Mouse (Mus musculus) liver, embryonic 18 days (tissue): Measurements from ENCODE around the gene 4933427I04Rik. TPM values are rescaled to one million over a fixed set of nuclear protein-coding genes. Genes with fewer than 3 reads are reported as not detected.

Experiments
- polyA plus RNA-seq: library from polyadenylated mRNA; depleted of rRNA; stranded (reverse); fragments of >200 nt; gene quantifications from 2 replicates; pipeline ENCODE4 v1.2.3, GENCODE M21; 2012; rRNA removed

4933427I04Rik gene
- polyA plus RNA-seq = not detected in 2 replicates

DNA sequence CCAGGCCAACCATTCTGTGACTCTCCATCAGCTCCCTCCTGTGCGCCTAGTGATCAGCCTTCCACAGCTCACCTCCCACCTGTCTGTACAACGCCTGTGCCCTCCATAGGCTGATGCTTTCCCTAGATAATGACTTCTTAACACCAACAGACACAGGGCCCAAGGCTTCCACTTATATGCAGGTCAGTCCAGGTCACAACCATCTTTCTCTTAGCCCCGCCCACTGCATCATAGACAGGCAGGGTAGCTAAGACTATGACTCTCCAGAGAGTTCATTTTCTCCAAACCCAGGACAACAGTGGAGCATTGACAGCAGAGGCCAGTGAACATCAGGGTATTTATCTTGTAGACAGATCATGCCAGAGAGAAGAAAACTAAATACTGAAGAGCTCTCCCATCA lies at the start of gene 4933427I04Rik:
Gene 4933427I04Rik, plus strand, starts transcription at position 301 of the 400 bp plus-strand sequence.

GRCm38 (mm10) chr4:123904333-123905125 lies 45.0 kb downstream of the 4933427I04Rik start, which contains the start of gene Mycbp:
TSS of gene Mycbp (plus strand) at chr4:123904832.

Other genes with a start within 250 kb of the 4933427I04Rik start
- 17.3 and 18.5 TPM in 2 replicates for gene Macf1, start 175.3 kb upstream of the 4933427I04Rik start, polyA plus RNA-seq
- gene Ndufs5, start 141.5 kb upstream of the 4933427I04Rik start, polyA plus RNA-seq = 125 and 130 TPM in 2 replicates
- gene Akirin1, start 109.3 kb upstream of the 4933427I04Rik start, polyA plus RNA-seq = 13.7 and 14.0 TPM in 2 replicates
- not detected in 2 replicates for gene Rhbdl2, start 71.8 kb upstream of the 4933427I04Rik start, polyA plus RNA-seq
- gene Mycbp, start 45.2 kb downstream of the 4933427I04Rik start, polyA plus RNA-seq = 11.0 and 23.1 TPM in 2 replicates
- gene Rragc, start 57.8 kb downstream of the 4933427I04Rik start, polyA plus RNA-seq = 21.0 and 21.6 TPM in 2 replicates
- 0.07 and 0.23 TPM in 2 replicates for gene 4930535I16Rik, start 58.3 kb downstream of the 4933427I04Rik start, polyA plus RNA-seq